Mouse (Mus musculus): Measurements from ENCODE around the gene Btbd1. TPM values are rescaled to one million over a fixed set of nuclear protein-coding genes. Genes with fewer than 3 reads are reported as not detected.
A peak's percentile ranks its signal among the peaks of the same experiment; 100 is the strongest.
"Not testable (repeated sequence)": the region's sequence is repeated elsewhere in the genome, so short reads cannot be mapped to it uniquely, and the experiment has no call there.

The Btbd1 gene
- polyA plus RNA-seq, 1 experiment from 2014 or later, result 86.0 TPM

DNA sequence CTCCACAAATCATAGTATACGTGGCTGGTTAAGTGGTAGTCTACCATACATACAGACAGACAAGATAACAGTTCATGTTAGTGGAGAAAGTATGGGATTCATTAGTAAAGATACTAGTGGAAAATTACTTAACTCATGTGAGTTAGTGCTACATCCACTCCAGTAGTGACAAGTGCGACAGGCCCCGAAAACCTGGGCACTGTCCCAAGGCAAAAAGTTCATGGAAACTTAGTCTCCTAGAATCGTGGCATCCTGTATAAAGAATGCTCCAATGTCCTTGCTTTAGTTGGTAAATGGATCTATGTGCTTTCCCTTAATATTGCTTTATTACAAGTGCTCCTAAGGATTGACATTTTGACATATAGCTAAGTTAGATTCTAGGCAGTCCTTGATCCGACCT is 8.5 kb upstream of the Btbd1 start:
- H3K9me3 ChIP-seq; H3K9ac ChIP-seq; H3K4me2 ChIP-seq (replicated peaks); H3K27me3 ChIP-seq; H3K4me1 ChIP-seq; H3K27ac ChIP-seq; ATAC-seq (ENCODE audit: insufficient number of reproducible peaks, insufficient read depth, low FRiP score, low TSS enrichment); H3K4me3 ChIP-seq; H3K36me3 ChIP-seq: not testable (repeated sequence)
- WGBS, result 84% methylated on average over 5 of the region's 5 CpGs

DNA sequence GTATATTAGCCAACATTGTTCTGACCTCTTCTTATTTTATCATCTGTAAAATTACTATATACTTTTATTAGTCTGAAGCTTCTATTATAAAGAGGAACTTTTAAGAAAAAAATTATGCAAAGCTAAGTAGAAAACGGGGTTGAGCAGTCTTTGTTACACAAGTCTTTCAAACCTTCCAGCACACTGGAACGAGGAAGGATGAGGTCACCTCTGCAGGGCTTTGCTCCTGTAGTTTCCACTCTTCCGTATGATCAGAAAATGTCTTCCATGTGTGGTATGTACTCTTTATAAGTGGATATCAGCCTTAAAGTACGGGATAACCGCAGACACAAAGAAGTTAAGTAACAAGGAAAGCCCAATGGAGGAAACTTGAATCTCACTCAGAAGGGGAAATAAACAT is 6.2 kb upstream of the Btbd1 start:
- Histone ChIP-seq H3K27ac (no peak overlapping the region), H3K9me3 (no peaks in the 10 kb centered on the region; the same call in 1 of the 2 replicates), H3K4me1 (0 out of 2 replicates have a peak, but pooled peaks cover 1% of the 10 kb centered on the region), H3K36me3 (no peaks in the 10 kb centered on the region), H3K9ac (no peak overlapping the region), H3K27me3 (no peaks in the 10 kb centered on the region), H3K4me3 (no peak overlapping the region), H3K4me2 (replicated peaks) (no peak overlapping the region)
- no peak for ATAC-seq (ENCODE audit: insufficient number of reproducible peaks, insufficient read depth, low FRiP score, low TSS enrichment)
- 56% methylated on average over 5 of the region's 5 CpGs for WGBS

DNA sequence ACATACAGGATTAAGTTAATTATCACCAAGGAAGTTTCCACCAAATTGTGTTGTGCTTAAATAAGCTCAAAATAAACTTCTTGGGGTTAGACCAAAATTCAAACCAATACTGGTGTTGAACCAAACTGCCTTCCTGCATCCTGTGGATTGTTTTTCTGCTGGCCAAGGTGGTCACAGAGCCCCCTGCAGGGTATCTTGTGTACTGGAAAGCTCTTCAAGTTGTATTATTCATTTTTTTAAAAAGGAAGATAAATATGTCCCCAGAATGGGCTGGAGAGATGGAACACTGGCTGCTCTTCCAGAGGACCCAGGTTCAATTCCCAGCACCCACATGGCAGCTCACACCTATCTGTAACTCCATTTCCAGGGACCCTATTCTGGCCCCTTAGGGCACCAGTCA is 5.6 kb upstream of the Btbd1 start:
- H3K4me2 ChIP-seq (replicated peaks), result no peak overlapping the region
- no peak for ATAC-seq (ENCODE audit: insufficient number of reproducible peaks, insufficient read depth, low FRiP score, low TSS enrichment)
- H3K9me3 ChIP-seq, result no peaks in the 10 kb centered on the region; the same call in 1 of the 2 replicates
- H3K27ac ChIP-seq, result no peak overlapping the region
- H3K4me1 ChIP-seq, result 0 out of 2 replicates have a peak, but pooled peaks cover 3% of the 10 kb centered on the region
- H3K36me3 ChIP-seq, result no peaks in the 10 kb centered on the region
- H3K27me3 ChIP-seq, result no peaks in the 10 kb centered on the region
- H3K4me3 ChIP-seq, result no peak overlapping the region
- H3K9ac ChIP-seq, result no peak overlapping the region

DNA sequence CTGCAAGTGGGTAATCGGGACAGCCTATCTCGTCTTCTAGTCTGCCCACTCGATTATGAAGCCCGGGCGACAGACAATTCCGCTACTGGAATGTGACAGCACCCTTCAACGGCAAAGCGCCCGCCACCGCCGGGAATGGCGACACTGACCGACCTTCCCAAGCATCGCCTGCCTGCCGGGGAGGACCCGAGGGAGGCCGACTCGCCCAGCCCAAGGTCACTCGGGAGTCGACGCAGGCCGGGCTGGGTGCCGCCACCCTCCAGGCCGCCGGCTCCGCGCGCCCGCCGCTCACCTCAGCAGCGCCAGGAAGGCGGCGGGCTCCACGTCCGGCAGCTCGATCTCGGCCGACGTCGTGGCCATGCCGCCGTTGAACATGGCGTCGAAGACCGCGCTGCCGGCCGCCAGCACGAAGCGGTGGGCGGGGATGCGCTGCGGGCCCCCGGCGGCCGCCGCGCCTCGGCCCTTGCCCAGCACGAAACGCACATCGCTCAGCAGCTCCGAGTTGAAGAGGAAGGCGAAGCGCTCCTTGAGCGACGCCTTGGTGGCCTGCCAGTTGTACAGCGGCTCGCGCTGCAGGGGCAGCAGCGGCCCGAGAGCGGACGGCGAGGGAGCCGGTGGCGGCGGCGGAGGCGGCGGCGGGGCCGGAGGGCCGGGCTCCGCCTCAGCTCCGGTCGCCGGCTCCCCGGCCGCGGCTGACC is 401 bp downstream of the Btbd1 start:
- Histone ChIP-seq H3K27ac (peak overlapping the region; percentile 98), H3K4me3 (peak overlapping the region; percentile 89), H3K4me2 (replicated peaks) (peak overlapping the region; percentile 75), H3K4me1 (peaks cover 47% of the 10 kb centered on the region), H3K27me3 (no peaks in the 10 kb centered on the region), H3K9ac (peak overlapping the region; percentile 88), H3K9me3 (no peaks in the 10 kb centered on the region), H3K36me3 (no peaks in the 10 kb centered on the region)
- WGBS, result under 1% methylated on average over 71 of the region's 91 CpGs
- ATAC-seq (ENCODE audit: insufficient number of reproducible peaks, insufficient read depth, low FRiP score, low TSS enrichment), result peak; percentile 62

DNA sequence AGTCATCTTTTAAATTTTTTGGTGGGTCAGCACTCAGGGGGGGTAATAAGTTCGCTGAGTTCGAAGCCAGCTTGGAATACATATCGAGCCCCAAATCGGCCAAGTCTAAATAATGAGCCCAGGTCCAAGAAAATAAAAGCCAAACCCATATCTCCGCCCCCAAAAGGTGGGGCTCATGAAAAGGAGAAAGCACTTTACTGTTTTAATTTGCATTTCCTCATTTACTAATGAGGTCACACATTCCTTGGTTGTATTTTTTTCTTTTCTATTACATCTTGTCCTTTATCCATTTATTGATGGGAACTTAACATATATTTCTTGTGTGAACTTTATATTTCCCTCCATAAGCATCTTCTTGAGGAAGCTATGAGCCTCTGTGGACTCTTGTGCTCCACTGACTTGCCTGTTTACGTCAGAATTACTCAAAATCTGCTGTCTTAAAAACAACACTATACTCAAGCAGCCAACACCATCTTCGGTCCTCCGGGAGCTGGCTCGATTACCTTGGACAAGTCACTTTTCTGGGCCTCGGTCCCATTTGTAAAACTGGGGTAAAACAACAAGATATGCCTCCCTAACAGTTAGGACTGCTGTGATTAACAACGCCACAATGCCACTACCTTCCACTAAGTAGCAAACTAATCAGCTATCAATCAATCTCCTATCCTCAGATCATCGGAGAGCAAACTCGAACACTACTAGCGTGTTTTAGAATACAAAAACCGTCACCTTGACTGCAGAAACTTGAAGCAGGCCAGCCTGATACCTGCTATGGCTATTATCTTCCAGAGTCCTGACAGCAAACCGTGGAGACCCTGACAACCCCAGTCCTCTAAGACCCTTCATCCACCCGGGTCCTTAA is 1.2 kb downstream of the Btbd1 start:
- peak overlapping the region; percentile 89 for H3K4me3 ChIP-seq
- H3K9me3 ChIP-seq, result no peaks in the 10 kb centered on the region
- H3K9ac ChIP-seq, result peak overlapping the region; percentile 88
- H3K4me2 ChIP-seq (replicated peaks), result peak overlapping the region; percentile 75
- peaks cover 47% of the 10 kb centered on the region for H3K4me1 ChIP-seq
- H3K27ac ChIP-seq, result peak overlapping the region; percentile 98
- no peak for ATAC-seq (ENCODE audit: insufficient number of reproducible peaks, insufficient read depth, low FRiP score, low TSS enrichment)
- H3K27me3 ChIP-seq, result no peaks in the 10 kb centered on the region
- 27% methylated on average over 17 of the region's 17 CpGs for WGBS
- no peaks in the 10 kb centered on the region for H3K36me3 ChIP-seq

DNA sequence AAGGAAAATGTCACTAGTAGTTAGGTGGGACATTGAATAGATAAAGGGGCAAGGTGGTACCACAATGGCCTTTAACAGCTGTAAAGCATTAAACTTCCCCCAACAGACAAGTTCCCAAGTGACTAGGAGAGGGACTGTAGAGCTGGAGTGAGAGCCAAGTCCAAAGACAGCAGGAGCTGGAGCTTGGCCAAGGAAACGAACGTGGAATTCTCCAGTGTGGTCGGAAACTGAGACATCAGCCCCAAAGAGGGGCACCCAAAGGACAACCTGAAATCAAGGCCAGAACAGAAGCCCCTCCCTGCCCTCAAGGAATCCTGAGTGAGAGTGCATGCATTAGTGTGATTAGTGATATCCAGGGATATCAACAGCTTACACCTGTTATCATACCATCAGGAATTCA is 3.9 kb downstream of the Btbd1 start:
- Histone ChIP-seq H3K9me3 (no peaks in the 10 kb centered on the region), H3K4me2 (replicated peaks) (0 out of 2 replicates have a peak overlapping the region, but pooled peaks have one; percentile 8), H3K4me3 (no peak overlapping the region), H3K4me1 (peaks cover 47% of the 10 kb centered on the region), H3K27me3 (no peaks in the 10 kb centered on the region), H3K36me3 (no peaks in the 10 kb centered on the region), H3K27ac (0 out of 2 replicates have a peak overlapping the region, but pooled peaks have one; percentile 25), H3K9ac (no peak overlapping the region)
- ATAC-seq (ENCODE audit: insufficient number of reproducible peaks, insufficient read depth, low FRiP score, low TSS enrichment), result no peak
- 23% methylated on average over 3 of the region's 3 CpGs for WGBS

DNA sequence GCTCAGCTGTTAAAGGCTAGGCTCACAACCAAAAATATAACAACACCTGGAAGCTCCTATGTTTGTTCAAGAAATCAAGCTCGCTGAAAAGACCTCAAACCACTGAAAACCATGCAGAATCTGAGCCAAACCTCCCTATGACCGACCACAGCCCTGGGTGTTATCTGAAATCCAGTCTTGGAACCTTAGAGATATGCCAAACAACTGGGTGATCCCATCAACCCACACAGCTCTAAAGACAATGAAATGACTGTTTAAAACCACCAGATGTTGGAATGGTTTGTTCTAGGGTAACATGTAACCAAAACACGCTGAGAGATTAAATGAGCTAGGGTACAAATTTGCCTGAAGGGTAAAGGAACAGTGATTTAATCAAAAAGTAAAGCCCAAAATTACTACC is 4.3 kb downstream of the Btbd1 start:
- Histone ChIP-seq H3K36me3 (no peaks in the 10 kb centered on the region), H3K4me2 (replicated peaks) (no peak overlapping the region), H3K4me3 (no peak overlapping the region), H3K4me1 (peaks cover 44% of the 10 kb centered on the region), H3K27me3 (no peaks in the 10 kb centered on the region), H3K9ac (no peak overlapping the region), H3K9me3 (no peaks in the 10 kb centered on the region), H3K27ac (no peak overlapping the region)
- WGBS, result 31% methylated on average over 3 of the region's 3 CpGs
- no peak for ATAC-seq (ENCODE audit: insufficient number of reproducible peaks, insufficient read depth, low FRiP score, low TSS enrichment)

DNA sequence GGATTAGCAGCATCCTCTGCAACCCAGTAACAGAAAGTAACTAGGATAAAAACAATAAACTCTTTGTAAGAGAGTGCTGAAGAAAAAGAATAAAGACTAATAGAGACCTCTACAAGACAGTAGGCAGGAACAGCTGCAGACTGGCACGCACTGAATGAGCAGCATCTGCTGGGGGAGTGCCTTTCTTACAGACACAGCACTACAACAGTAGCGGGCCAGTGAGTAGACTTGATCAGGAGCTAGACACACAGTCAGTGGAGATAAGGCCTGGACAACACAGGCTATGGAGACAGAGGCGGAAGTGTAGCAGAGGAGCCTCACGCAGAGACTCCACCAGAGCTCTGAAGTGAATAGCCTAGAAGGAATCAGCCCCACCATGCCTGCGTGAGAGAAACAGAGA is 23.2 kb downstream of the Btbd1 start:
- 77% methylated on average over 5 of the region's 5 CpGs for WGBS
- no peak for ATAC-seq (ENCODE audit: insufficient number of reproducible peaks, insufficient read depth, low FRiP score, low TSS enrichment)
- no peaks in the 10 kb centered on the region for H3K4me1 ChIP-seq
- no peaks in the 10 kb centered on the region for H3K9me3 ChIP-seq
- H3K36me3 ChIP-seq, result no peaks in the 10 kb centered on the region; the same call in 1 of the 2 replicates
- H3K4me3 ChIP-seq, result no peak overlapping the region
- no peaks in the 10 kb centered on the region for H3K27me3 ChIP-seq
- no peak overlapping the region for H3K9ac ChIP-seq
- 0 out of 2 replicates have a peak overlapping the region, but pooled peaks have one; percentile 57 for H3K27ac ChIP-seq
- no peak overlapping the region for H3K4me2 ChIP-seq (replicated peaks)

DNA sequence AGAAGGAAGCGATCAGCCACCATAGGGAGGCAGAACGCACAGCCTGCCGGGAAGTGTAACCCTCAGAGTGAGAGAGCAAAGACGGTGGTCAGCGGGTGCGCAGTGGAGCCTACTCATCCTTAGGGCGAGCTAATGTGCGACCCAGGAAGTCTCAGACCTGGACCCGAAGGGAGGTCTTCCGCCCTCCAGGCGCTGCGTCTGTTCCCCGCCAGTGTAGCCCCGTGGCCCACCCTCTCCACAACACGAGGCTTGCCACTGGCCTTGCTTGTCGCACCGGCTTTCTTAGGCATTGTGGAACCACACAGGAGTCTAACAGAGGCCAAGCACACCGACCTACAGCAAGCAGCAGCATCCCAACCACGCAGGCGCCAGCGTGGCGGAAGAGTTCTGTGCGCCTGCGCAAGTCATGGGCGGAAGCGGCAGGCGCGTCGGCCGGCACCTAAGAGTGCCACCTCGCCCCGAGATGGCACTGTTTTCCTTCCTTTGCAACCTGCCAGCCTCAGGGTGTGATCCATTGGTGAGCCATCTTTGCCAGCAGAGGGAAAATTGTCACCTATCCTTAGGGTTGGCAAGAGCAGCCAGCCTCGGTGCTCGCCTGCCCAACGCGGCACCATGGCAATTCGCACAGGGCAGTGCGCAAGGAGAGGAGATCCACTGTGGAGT is 40.0 kb downstream of the Btbd1 start, which contains the start of gene 3110040N11Rik:
3110040N11Rik (minus strand) TSS at position 384 of the 663 bp plus-strand sequence.
- ATAC-seq (ENCODE audit: insufficient number of reproducible peaks, insufficient read depth, low FRiP score, low TSS enrichment), result peak; percentile 88
- under 1% methylated on average over 38 of the region's 38 CpGs for WGBS
- peak within 1 kb of the TSS; percentile 59 for H3K4me3 ChIP-seq
- H3K4me2 ChIP-seq (replicated peaks), result peak within 1 kb of the TSS; percentile 78
- H3K9ac ChIP-seq, result peak within 1 kb of the TSS; percentile 78
- H3K4me1 ChIP-seq, result 0 out of 2 replicates have a peak, but pooled peaks cover 5% of the 10 kb centered on the region
- no peaks in the 10 kb centered on the region for H3K9me3 ChIP-seq
- H3K36me3 ChIP-seq, result peaks cover 22% of the 10 kb centered on the region
- no peaks in the 10 kb centered on the region for H3K27me3 ChIP-seq
- H3K27ac ChIP-seq, result peak within 1 kb of the TSS; percentile 97

DNA sequence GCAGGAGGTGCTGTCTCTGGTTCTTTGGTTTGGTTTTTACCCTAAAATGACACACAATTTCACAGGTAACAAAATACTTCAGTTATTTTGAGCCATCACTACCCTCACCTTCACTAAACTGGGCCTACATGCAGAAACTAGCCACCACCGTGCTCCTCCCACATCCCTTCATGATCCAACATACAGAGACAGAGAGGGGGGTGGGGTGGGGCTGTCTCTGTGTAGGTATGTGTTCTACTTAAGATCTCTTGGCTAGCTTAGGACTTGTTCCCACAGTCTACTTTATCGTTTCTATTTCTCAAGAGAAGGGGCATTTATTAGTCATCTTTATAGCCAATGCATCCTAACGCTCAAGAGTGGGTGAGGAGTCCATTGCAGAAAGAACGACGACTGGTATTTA is 40.7 kb downstream of the Btbd1 start:
- Histone ChIP-seq H3K27me3 (no peaks in the 10 kb centered on the region), H3K4me1 (0 out of 2 replicates have a peak, but pooled peaks cover 5% of the 10 kb centered on the region), H3K27ac (peak overlapping the region; percentile 97), H3K9me3 (no peaks in the 10 kb centered on the region), H3K36me3 (peaks cover 19% of the 10 kb centered on the region), H3K9ac (peak overlapping the region; percentile 78), H3K4me2 (replicated peaks) (peak overlapping the region; percentile 78), H3K4me3 (peak overlapping the region; percentile 59)
- ATAC-seq (ENCODE audit: insufficient number of reproducible peaks, insufficient read depth, low FRiP score, low TSS enrichment), result no peak
- WGBS, result 9% methylated on average over 5 of the region's 5 CpGs

DNA sequence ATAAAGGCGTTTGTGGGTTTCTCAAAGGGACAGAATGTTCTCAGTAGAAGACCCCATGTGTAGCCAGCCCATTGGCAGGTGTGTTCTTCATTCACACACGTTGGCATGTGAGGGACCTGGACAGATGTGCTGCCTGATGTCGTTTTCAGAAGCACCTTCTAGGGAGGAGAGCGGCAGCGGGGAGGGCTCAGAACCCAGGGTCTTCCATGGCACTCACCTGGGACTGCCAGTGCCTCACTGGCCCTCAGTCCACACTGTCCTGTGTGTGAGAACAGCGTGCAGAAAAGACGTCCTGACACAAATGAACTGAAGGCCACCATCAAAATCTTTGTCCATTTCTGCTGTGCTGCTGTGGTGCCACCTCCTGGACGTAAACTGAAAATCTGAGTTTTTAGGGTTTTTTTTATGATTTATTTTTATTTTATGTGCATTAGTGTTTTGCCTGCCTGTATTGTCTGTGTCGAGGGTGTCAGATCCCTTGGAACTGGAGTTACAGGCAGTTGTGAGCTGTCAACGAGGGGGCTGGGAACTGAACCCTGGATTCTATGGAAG is 51.5 kb downstream of the Btbd1 start:
- Histone ChIP-seq H3K9me3 (peaks cover 6% of the 10 kb centered on the region; the same call in 1 of the 2 replicates), H3K4me1 (no peaks in the 10 kb centered on the region), H3K27ac (no peak overlapping the region), H3K36me3 (peaks cover 33% of the 10 kb centered on the region), H3K4me3 (no peak overlapping the region), H3K9ac (no peak overlapping the region), H3K4me2 (replicated peaks) (no peak overlapping the region), H3K27me3 (no peaks in the 10 kb centered on the region)
- peak; percentile 56; the same call in 1 of the 2 replicates for ATAC-seq (ENCODE audit: insufficient number of reproducible peaks, insufficient read depth, low FRiP score, low TSS enrichment)
- 75% methylated on average over 10 of the region's 10 CpGs for WGBS

Data from embryonic facial prominence, embryonic 12.5 days (tissue).